Mouse (Mus musculus) heart, postnatal 0 days (tissue): ENCODE results near the gene Ube2ql1.

Experiments used
- CTCF ChIP-seq: IDR thresholded peaks from 2 replicates; pipeline ENCODE4 v1.5.1; 2016; ENCODE audit warnings: antibody characterized with exemption, control low read depth, low read depth
- EP300 ChIP-seq: IDR thresholded peaks from 2 replicates; pipeline ENCODE4 v1.6.1; 2016; ENCODE audit warnings: antibody characterized with exemption, low read depth

DNA sequence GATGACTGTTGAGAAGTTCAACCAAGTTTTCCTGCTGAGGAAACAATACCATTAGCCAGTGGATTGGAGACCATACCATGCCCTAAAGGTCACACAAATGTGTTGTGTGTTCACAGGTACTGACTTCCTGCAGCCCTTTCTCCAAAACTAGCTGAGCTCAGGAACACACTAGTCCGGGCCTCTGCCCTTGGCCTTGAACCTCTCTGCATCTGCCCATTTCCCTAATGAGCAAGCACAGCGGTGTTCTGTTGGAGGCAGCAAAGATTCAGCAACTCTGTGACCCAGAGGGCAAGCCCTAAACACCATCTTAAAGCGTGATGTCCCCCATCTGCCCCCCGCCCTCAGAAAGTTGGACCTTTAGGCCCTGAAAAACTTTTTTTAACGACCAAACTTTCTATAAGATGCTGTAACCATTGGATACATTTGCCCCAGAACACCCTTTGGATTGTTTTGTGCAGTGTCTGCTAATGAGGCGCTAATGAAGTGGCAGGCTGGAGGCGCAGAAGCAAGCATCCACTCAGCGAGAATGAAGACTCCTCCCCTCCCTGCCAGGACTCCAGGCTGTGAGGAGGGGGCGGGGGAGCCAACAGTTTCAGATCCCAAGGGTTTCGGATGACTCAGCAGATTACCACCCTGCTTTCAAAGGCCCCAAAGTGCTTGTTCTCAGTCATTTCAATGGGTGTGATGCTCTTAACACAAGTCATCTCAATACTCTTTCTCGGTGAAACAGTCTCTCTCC is 21.7 kb downstream of the Ube2ql1 start:
- TF ChIP-seq EP300 (no peak), CTCF (no peak)
